Mouse (Mus musculus) heart, postnatal 4 days (tissue): ENCODE data around the gene Ppp1r21. TPM values are rescaled to one million over a fixed set of nuclear protein-coding genes. Genes with fewer than 3 reads are reported as not detected.

Source experiments
- DNase-seq: peaks from one replicate; pipeline ENCODE4 v3.0.0; 2021
- total RNA-seq, 2 experiments: library from RNA; stranded (reverse); gene quantifications; 2 replicates each; pipeline ENCODE4 v1.2.3; 2021

Ppp1r21 gene
- total RNA-seq, result 10 to 100 TPM; 11.5 to 16.7 TPM

- DNase-seq, result peak; percentile 99
Observed at GRCm38 (mm10) chr17:88529519-88530235, at the start of gene Ppp1r21. Gene Ppp1r21 (plus strand): TSS chr17:88530118.

- DNase-seq, result no peak
Observed at GRCm38 (mm10) chr17:88480369-88480768, 49.5 kb upstream of the Ppp1r21 start.

- DNase-seq, result no peak
Observed at GRCm38 (mm10) chr17:88481062-88481461, 48.9 kb upstream of the Ppp1r21 start.

GRCm38 (mm10) chr17:88481587-88481986 is 48.3 kb upstream of the Ppp1r21 start:
- no peak for DNase-seq

- DNase-seq, result no peak
Observed at GRCm38 (mm10) chr17:88484539-88484938, 45.4 kb upstream of the Ppp1r21 start.

- no peak for DNase-seq
Observed at GRCm38 (mm10) chr17:88484951-88485350, 45.0 kb upstream of the Ppp1r21 start.

GRCm38 (mm10) chr17:88490546-88490945 is 39.4 kb upstream of the Ppp1r21 start:
- no peak for DNase-seq

- DNase-seq, result no peak
Observed at GRCm38 (mm10) chr17:88491366-88492106, 38.4 kb upstream of the Ppp1r21 start.

GRCm38 (mm10) chr17:88492107-88492460 is 37.8 kb upstream of the Ppp1r21 start:
- no peak for DNase-seq

GRCm38 (mm10) chr17:88493551-88493950 is 36.4 kb upstream of the Ppp1r21 start:
- DNase-seq, result no peak

- DNase-seq, result no peak
Observed at GRCm38 (mm10) chr17:88494121-88494771, 35.7 kb upstream of the Ppp1r21 start.

GRCm38 (mm10) chr17:88494772-88495132 is 35.2 kb upstream of the Ppp1r21 start:
- DNase-seq, result no peak

- DNase-seq, result no peak
Observed at GRCm38 (mm10) chr17:88498090-88498682, 31.7 kb upstream of the Ppp1r21 start.

- no peak for DNase-seq
Observed at GRCm38 (mm10) chr17:88504056-88504455, 25.9 kb upstream of the Ppp1r21 start.

GRCm38 (mm10) chr17:88505275-88505723 is 24.6 kb upstream of the Ppp1r21 start:
- DNase-seq, result no peak

GRCm38 (mm10) chr17:88505941-88506340 is 24.0 kb upstream of the Ppp1r21 start:
- no peak for DNase-seq

GRCm38 (mm10) chr17:88507376-88507775 is 22.5 kb upstream of the Ppp1r21 start:
- DNase-seq, result no peak

GRCm38 (mm10) chr17:88508846-88509508 is 20.9 kb upstream of the Ppp1r21 start:
- DNase-seq, result peak; percentile 67

GRCm38 (mm10) chr17:88509999-88510398 is 19.9 kb upstream of the Ppp1r21 start:
- no peak for DNase-seq

GRCm38 (mm10) chr17:88511095-88511551 is 18.8 kb upstream of the Ppp1r21 start:
- peak; percentile 86 for DNase-seq

GRCm38 (mm10) chr17:88516477-88516876 is 13.4 kb upstream of the Ppp1r21 start:
- DNase-seq, result no peak

- peak; percentile 19 for DNase-seq
Observed at GRCm38 (mm10) chr17:88527781-88528180, 2.1 kb upstream of the Ppp1r21 start.
